Mouse (Mus musculus): ENCODE results near the gene Impdh2.

The Impdh2 gene

DNA sequence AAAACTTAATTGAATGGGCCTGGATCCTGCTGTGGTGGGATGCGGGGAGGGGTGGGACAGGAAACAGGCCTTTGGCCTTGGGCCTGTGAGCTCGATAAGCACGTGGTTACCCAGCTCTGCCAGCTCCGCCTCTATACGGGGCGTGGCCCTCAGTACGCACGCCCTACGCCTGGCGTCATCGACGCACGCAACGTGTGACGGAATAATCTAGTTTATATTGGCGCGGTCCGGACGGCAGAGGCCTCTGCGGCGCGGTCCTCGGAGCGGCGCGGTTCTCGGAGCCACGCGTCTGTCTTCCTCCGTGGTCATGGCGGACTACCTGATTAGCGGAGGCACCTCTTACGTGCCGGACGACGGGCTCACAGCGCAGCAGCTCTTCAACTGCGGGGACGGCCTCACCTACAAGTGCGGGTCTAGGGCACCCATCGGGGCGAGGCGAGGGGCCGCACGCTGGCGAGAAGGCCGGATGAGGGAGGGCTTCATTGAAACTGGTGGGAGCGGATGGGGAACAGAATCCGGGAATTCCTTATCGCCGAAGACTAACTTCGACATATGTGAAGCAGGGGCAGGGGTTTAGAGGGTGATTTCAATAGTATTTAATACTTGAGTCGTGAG is at the start of gene Impdh2:
TSS of gene Impdh2 (plus strand) at position 60 of the 615 bp plus-strand sequence.
- peak; percentile 99 for DNase-seq (ENCODE audit: low read depth, low spot score)

- peak; percentile 98 for DNase-seq (ENCODE audit: low read depth, low spot score)
Measured at GRCm38 (mm10) chr9:108516380-108517251, 43.5 kb upstream of the Impdh2 start, which contains the start of gene Qrich1. Qrich1 (plus strand) TSS chr9:108516806.

DNA sequence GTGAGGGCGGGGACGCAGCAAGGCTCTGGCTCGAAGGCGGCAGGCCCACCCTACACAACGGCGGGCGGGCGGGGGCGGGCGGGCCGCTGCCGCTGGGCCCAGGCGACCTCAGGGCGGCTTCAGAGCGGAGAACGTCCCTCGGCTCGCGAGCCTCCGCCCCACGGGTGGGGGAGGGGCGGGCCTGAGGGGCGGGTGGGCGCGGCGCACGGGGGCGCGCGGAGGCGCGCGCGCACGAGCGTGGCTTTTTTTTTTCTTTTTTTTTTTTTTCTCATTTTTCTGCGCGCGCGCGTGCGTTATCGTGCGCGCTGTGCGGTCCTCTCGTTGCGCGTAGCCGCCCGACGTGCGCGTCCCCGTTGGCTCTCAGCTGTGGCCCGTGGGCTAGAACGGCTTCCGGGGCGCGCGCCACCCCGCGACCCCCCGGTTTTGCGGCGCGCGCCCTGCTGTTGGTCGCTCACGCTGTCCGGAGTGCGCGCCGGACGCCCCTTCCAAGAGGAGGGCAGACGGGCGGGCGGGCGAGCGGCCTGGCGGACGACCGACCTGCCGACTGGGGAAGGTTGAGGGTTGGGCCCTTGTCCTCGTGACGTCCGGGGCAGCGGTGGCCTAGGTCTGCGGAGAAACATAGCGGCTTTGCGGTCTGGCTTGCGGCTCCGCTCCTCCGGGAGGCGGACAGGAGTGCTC is 42.7 kb upstream of the Impdh2 start:
- DNase-seq (ENCODE audit: low read depth, low spot score) = peak; percentile 92

DNA sequence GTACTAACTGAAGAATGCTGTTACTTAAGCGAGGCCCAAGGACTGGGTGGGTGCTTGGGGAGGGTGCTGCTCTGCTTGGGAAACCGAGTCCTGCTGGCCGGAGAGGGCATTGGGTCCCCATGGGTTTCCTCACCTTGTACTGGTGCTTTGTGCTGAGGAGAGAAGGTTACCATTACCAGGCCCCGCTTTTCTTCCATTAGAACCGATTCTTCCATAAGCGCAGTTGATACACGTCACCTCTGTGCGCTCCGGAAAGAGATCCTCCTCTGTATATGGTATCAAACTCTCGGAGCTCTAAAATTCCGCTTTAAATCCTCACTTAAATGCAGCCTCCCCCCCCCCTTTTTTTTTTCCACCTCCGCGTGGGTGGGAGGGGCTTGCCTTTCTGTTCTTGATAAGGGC is 42.2 kb upstream of the Impdh2 start:
- DNase-seq (ENCODE audit: low read depth, low spot score) = peak; percentile 80

DNA sequence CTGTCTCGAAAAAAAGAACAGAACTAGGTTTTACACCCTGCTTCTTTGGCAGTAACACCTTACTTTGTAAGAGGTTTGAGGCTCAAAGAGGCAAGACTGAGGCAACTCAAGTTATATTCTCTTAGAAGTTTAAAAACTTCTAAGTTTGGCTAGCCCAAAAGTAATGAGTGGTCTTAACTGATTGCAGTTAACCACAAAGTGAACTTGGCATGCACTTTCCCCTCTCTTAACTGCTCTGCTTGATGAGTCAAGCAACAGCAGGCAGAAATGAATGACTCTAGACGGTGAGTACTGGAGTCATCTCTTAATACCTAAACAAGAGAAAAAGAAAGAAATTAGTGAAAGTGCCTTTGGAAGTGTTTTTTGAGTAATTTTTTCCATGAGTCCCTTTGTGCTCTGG is 38.5 kb upstream of the Impdh2 start:
- DNase-seq (ENCODE audit: low read depth, low spot score) = no peak

DNA sequence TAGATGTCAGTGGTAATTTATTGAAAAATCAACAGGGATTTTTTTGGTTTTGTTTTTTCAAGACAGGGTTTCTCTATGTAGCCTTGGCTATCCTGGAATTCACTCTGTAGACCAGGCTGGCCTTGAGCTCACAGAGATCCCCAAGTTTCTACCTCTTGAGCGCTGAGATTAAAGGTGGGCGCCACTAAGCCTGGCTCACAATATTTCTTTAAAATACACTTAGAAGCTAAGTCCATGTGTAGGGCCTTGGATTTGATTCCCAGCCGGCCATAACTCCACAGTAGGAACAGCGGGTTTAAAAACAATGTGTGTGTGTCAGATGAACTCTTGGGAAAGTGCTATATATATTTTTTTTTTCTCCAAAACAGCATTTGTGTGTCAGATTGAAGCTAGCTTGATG is 36.7 kb upstream of the Impdh2 start:
- DNase-seq (ENCODE audit: low read depth, low spot score) = no peak

- peak; percentile 13 for DNase-seq (ENCODE audit: low read depth, low spot score)
Measured at GRCm38 (mm10) chr9:108525400-108525799, 34.7 kb upstream of the Impdh2 start.

GRCm38 (mm10) chr9:108530954-108531353 is 29.1 kb upstream of the Impdh2 start:
- no peak for DNase-seq (ENCODE audit: low read depth, low spot score)

DNA sequence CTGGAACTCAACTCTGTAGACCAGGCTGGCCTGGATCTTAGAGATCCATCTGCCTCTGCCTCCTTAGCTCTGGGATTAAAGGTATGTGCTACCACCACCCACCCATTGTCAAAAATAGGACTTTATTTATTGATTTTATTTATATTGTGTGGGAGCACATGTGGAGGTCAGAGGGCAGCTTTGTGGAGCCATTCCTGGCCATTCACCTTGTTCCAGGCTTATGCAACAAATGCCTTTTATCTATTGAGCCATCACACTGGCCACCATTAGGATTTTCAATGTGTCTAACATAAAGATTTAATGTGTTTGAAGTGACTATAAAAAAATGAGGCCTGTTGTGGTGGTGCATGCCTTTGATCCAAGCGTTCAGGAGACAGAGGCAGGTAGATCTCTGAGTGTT is 28.6 kb upstream of the Impdh2 start:
- DNase-seq (ENCODE audit: low read depth, low spot score) = no peak

- no peak for DNase-seq (ENCODE audit: low read depth, low spot score)
Measured at GRCm38 (mm10) chr9:108540846-108541245, 19.2 kb upstream of the Impdh2 start.

GRCm38 (mm10) chr9:108545986-108546385 is 14.1 kb upstream of the Impdh2 start:
- DNase-seq (ENCODE audit: low read depth, low spot score) = peak; percentile 25

- no peak for DNase-seq (ENCODE audit: low read depth, low spot score)
Measured at GRCm38 (mm10) chr9:108546875-108547274, 13.2 kb upstream of the Impdh2 start.

DNA sequence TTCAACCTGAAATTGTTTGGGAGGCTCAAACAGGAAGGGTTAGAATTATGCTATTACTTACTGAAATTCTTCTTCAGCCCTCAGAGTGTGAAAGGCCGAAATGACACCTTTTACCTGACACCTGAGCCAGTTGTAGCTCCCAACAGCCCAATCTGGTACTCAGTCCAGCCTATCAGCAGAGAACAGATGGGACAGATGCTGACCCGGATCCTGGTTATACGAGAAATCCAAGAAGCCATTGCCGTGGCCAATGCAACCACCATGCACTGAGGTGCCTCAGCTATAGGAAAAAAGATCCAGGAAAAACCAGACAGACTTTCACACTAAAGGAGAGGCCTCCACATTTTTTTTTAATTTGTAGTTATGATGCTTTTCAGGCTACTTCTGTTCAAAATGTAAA is 917 bp upstream of the Impdh2 start:
- no peak for DNase-seq (ENCODE audit: low read depth, low spot score)

GRCm38 (mm10) chr9:108563671-108564070 is 3.6 kb downstream of the Impdh2 start:
- no peak for DNase-seq (ENCODE audit: low read depth, low spot score)

DNA sequence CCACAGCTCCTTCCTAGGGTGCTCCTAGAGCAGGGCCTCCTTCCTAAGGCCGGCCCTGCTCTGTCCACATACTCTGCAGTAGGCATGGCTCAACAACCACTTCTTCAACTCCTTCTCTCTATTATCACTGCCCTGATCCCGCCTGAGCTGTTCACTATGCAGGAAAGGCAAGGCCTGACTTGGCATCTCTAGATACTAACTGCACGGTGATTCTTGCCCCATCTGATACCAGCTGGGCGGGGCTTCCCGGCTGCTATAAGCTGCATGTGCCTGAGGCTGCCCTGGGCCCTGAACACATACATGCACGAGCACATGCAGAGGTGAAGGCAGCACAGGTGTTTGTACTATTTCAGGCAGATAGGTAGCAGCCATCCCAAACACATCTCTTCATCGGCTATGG is 4.0 kb downstream of the Impdh2 start:
- DNase-seq (ENCODE audit: low read depth, low spot score) = no peak

GRCm38 (mm10) chr9:108565881-108566814 is 6.1 kb downstream of the Impdh2 start:
- DNase-seq (ENCODE audit: low read depth, low spot score) = no peak

GRCm38 (mm10) chr9:108566815-108567776 is 7.0 kb downstream of the Impdh2 start, which contains the start of gene Ndufaf3:
Ndufaf3 (minus strand) TSS chr9:108567434.
- peak; percentile 98 for DNase-seq (ENCODE audit: low read depth, low spot score)

DNA sequence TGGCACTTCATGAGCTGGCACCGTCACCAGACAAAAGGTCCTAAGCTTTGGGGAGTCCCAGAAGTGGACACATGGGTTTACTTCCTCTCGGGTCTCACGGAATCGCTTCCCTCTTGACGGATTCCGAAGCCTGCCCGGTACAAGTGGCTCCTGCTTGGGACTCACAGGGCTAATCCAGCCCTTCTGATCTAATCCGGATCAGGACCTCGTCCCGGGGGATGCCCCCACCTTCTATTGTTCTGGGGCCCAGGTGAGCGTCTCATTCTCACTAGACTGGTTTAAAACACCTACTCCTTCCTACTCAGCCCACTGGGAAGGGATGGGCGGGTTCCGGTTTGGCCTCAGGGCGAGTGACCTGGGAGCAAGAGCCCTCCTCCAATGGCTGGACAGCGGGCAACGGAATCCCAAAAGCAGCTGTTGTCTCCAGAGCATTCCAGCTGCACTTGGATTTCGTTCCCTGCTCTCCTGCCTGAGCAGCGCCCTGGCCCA is 7.9 kb downstream of the Impdh2 start:
- no peak for DNase-seq (ENCODE audit: low read depth, low spot score)

DNA sequence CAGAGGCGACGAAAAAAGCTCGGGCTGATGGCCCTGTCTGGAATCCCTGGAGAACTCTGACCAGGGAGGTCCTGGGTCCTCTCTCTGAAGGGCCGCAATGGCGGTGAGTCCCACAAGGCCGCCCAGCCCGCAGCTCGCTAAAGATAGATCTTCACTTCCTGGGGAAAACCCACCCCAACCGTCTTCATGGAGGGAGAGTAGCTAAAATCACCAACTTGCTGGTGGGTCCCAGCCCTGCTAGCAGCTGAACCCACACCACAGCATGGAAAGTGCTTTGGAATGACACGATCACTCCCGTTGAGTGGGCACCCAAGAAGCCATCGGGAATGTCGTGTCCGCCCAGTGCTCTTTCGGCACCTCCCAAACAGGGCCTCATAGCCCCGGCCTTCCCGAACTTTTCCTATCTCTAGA is 8.4 kb downstream of the Impdh2 start:
- DNase-seq (ENCODE audit: low read depth, low spot score) = no peak
